Mouse (Mus musculus): ENCODE results near the gene Kcnip3.

The Kcnip3 gene

DNA sequence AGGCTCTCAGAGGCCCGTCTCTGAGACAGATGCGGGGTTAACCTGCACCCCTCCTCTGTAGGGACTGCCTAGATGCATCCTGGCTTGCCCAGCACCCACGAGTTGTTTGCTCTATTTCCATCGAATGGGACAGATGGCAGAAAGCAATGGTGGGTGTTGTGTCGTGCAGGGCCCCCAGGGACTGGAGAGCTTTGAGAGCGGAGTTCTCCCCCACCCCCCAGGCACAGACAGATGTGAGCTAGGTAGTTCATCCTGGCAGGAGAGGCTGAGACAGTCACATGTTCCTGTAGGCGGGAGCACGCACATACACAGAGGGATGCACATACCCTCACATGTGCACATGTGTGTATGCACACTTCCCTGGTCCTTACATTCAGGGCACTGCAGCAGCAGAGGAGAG is 4.8 kb downstream of the Kcnip3 start:
- DNase-seq (ENCODE audit: low spot score) = no peak

DNA sequence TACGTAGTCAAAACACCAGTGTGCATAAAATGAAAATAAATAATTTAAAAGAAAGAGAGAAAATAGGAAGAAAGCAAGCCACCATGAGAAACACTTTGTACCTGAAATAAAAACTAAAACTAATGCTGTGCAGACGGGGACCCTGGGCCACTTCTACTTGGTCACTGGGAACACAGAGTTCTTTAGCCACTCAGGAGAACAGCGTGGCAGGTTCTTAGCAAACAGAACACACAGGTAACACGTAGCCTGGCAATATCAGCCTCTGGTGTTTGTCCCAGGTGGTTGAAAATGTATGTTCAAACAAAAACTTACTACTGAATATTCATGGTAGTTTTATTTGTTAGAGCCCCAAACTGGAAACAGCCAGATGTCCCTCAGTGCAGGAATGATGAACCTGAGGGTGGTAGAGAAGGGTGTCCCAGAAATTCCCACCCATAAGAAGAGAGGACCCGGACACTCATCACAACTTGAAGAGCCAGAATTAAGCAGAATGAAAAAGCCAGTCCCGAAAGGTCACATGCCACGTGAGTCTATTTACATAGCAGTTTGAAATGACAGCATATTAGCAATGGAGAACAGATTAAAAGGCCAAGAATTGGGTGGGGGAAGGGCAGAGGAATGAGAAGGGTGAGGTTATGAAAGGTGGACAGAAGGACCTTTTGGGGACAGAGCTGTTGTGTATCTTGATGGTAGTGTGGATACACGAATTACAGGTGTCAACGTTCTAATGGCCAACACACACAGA is 7.3 kb downstream of the Kcnip3 start:
- no peak for DNase-seq (ENCODE audit: low spot score)

DNA sequence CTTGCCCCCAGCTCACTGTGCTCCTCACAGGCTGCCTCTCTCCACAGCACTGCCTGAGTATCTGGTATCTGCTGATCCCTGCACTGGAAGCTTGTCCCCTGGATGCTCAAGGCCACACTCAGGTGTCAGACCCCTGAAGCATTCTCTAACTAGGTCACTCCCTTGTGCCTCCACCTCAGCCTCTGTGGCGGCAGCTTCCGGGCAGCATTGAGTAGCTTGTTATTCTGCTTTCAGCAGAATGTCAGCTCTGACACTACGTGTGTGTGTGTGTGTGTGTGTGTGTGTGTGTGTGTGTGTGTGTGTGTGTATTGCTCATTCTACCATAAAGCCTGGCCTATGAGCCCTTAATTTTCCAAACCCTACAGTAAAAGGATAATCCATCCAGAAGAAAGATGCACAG is 8.7 kb downstream of the Kcnip3 start:
- DNase-seq (ENCODE audit: low spot score) = no peak

DNA sequence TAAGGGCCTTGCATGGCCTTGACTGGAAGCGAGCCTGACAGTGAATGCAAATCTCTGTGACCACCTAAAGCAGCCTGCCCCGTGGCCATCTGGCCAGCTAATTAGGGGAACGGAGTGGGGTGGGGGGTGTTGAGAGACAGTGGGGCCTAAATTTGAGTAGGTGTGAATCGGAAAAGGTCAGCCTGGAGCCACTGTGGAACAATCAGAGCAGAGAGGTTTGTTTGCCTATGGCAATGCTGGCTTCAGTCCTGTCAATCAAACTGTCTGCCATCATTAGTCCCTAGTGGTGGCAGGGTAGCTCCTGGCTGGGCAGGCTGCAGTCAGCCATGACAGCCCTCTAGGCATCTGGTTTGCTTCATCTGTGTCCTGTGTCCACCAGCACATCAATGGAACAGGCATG is 10.5 kb downstream of the Kcnip3 start:
- DNase-seq (ENCODE audit: low spot score) = no peak

DNA sequence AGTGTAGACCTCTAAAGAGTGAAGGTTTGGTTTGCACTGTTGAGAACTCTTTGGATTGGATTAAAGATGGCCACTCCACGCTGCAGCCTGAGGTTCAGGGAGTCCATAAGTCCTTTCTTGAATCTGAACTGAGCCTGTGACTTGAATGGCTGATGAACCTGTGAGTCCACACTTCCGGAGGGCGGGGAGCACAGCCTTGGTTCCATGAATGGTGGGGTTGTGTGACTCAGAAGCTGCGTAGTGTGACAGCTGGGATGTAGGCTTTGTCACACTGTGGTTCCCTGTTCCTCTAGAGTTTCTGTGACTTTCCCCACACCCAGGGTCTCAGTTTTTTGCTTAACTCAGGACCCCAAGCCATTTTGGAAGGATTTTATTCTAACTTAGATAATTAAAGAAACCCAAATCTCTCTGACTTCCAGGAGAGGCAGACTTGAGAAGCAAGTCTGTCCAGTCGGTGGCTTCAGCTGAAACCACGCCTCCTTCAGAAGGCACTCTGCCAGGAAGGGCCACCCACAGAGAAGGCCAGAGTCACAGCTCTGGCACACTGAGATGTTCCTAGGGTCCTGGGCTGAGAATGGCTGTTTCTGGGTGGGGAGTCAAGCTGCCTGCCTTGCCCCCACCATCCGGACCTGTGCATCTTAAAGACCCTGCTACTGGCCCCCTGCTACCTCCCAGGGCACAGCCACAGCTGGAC is 13.8 kb downstream of the Kcnip3 start:
- no peak for DNase-seq (ENCODE audit: low spot score)

DNA sequence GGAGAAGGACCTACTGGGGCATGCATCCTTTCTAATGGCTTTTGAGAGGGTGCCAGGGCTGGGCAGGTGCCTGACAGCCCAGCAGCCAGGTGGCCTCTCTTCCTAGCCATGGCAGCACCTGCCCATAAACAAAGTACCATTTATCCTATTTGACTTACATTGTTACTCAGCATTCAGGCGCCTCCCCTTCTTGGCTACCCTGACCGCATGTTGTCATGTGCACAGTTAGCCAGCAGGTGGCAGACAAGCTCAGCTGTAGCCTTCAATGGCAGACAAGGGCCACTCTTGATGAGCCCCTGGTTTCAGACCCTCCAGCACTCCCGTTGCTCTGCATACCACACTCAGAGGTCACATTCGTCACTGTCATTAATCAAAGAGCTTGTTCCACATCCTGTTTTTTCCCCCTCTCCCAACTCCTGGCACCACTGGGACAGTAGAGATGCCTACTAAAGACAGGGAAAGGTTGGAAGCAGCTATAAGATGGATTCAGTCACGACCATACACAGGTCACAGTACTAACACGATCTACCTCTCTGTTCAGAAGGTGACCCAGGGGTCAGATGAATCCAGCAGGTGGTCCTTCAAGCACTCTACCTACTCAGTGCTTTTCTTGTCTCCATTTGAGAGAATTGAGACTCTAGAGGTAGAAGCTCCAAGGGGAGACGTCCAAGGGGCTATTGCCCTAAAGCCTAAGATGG is 14.7 kb downstream of the Kcnip3 start:
- DNase-seq (ENCODE audit: low spot score) = peak; percentile 20

DNA sequence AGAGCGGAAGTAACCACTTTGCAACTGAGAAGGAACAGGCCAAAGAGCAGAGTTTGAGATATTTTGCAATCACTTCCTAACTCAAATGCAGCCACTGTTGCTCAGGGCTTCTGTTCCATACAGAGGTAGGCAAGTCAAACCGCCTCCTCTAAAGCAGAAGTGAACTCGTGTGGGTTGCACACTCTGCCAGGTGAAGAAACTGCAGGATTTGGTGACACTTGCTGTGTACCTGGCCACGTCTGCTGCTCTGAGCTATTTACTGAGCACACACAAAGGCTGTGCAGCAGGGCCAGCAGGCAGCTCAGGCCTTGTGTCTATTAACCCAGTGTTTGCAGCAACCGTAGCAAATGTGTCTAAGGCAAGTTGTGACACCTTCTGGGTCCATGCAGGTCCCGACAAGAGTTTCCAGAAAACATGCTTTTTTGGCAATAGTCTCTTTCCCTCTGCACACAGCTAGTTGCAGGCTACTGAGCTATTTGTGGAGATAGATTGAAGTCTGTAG is 15.7 kb downstream of the Kcnip3 start:
- no peak for DNase-seq (ENCODE audit: low spot score)

DNA sequence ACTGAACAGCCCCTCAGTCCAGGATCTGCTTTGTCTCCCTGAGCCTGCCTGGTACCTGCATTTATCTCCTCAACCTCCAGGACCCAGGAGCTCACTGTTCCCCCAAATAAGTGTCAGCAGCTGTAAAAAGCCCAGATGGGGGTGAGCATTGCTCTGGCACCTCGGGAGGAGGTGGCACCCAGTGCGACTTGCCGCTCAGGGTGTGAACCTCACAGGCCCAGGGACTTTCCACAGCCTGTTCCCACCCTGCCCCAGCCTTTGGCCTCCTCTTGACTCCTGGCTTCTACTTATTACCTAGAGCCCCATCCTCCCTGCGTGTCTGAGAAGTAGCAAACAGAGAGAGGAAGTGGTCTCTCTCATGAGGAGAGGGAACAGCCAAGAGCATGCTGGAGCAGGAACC is 16.7 kb downstream of the Kcnip3 start:
- no peak for DNase-seq (ENCODE audit: low spot score)

DNA sequence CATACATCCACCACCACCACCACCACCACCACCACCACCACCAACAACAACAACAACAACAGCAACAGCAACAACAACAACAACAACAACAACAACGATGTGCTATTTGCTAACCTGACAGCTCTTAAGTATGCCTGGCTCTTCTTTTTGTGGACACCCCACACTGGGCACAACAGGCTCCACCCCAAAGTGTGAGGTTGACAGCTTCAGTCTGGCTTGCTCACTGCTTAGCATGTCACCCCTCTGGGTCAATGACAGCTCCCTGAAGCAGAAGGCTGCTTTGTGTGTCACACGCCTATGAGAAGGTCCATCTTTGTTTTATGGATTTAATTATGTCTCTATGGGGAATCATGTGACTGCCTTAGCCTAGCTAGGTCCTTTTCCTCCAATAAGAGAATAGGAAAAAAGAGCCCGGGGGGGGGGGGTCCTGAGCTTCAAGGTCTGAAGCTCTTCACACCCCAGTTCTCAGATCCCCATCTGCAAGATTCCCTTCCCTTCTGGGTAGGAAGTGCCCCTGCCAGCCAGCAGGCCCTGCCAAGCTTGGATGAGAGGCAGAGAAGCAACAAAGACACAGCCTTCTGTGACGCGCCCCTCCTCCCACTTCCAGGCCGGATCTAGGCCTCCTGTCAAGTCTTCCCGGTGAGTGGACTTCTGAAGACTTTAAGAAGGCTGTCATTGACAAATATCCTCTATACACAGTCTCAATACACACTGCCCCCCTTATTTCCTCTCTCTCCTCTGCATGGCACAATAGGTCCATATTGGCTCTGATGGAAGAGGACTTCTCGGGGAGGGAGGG is 17.9 kb downstream of the Kcnip3 start:
- DNase-seq (ENCODE audit: low spot score) = no peak

DNA sequence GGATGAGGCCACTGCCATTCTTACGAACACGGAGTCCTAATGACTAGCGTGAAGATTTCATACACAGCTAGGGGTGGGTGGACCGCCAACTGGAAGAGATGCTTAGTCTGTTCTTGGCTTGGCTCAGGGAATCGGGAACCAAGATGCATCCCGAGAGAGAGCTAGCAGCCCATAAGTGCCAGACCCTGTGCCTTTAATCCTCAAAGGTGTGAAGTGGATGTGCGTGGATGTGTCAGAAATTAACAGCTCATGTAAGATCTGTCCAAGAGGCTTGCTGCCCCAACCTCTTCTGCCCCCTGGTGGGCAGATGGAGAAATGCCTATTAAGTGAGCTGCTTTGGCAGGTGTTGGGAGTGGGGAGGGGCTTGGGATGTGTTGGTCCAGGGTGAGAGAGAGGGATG is 20.8 kb downstream of the Kcnip3 start:
- no peak for DNase-seq (ENCODE audit: low spot score)

DNA sequence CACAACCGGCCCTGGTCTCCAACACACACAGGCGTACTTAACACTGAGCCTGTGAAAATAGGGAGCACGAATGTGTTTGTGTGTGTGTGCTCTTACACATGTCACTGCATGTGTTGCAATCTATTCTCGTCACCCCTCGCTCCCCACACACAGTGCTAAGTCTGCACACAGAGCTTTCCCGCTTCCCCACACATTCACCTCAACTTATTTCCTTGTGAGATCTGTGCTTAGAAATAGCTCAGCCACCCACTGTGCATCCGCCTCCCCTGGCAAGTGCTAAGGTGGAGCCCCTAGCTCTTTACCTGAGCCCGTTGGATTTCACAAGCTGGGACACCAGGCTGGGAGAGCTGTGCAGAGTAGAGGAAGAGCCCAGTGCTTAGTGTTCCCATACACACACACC is 23.1 kb downstream of the Kcnip3 start:
- no peak for DNase-seq (ENCODE audit: low spot score)

DNA sequence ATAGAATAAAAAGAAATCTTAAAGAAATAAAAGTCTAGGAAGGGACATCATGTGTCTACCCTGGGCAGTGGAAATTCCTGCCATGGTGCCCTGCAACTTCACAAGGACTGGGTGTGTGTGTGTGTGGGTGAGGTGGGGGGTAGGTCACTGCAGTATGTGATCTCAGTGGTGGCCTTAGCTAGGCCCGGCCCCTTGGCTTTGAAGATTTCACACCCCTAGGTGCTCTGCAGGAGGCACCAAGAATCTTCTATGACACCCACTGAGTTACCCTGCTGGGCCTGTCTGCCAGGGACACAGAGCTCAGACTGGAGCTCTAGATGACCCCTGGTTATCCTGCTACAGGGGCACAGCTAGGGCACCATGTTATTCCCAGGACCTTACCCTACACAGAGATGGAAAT is 25.6 kb downstream of the Kcnip3 start:
- DNase-seq (ENCODE audit: low spot score) = no peak

DNA sequence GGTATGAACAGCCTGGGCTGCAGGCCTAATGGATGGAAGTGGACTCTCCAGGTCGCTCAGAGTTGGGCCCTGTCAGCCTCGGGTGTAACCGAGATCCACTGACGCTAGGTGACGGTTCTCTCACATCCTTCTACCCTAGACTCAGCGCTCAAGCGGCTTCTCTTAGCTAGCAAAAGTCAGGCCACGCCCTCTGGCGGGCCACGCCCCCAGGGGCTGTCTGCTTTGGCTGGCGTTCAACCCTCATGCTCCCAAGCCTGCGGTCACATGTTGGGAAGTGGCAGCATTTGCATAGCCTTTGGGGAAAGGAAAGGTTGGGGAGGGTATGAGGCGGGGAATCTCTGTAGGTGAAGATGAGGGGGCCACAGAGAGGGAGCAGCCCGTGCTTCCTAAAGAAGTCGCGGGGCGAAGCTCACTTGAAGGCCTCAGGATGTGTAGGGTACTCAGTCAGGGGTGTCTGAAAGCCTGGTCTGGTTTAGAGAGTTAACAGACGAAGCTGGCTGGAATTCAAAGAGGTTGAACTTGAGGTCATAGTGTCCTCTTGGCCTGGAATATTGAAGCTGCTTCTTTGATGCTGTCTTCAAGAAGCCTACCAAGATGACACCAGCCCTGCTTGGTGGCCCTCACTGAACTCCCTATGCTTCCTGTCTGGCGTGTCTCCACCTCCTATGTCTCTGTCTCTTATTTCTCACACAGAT is 37.3 kb downstream of the Kcnip3 start:
- DNase-seq (ENCODE audit: low spot score) = peak; percentile 66

DNA sequence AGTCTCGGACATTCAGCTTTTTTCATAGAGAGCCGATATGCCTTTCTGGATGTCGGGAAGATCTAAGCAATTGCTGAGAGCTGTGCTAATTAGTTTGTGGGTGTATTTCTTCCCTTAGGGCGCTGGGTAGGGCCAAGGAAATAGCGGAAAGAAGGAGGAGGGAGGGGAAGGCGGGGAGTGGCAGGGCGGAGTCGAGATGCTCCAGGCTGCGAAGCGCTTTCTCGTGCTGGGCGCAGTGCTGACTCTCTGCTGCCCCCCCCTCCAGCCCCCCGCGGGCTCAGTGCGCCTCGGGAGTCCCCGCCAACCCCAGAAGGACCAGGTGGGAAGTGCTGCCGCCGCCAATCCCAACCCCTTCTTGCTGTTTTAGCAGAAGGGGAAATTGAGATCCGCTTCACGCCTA is 38.9 kb downstream of the Kcnip3 start:
- DNase-seq (ENCODE audit: low spot score) = peak; percentile 37

DNA sequence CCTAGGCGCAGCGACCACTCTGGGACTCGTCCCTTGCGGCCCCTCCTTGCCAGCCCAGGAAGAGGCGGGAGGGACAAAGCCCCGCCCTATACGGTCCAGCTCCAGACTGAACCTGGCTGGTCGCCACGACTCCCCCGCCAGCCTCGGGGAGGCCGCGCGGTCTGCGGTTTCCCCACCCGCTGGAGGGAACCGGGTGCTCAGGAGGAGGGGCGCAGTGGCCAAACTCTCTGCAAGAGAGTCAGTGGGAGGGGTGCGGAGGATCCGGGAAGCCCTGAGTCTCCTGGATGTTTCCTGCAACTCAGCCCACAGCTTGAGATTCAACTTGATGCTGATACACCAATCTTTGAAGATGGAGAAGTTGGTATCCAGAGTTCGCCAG is 39.4 kb downstream of the Kcnip3 start:
- peak; percentile 90 for DNase-seq (ENCODE audit: low spot score)

DNA sequence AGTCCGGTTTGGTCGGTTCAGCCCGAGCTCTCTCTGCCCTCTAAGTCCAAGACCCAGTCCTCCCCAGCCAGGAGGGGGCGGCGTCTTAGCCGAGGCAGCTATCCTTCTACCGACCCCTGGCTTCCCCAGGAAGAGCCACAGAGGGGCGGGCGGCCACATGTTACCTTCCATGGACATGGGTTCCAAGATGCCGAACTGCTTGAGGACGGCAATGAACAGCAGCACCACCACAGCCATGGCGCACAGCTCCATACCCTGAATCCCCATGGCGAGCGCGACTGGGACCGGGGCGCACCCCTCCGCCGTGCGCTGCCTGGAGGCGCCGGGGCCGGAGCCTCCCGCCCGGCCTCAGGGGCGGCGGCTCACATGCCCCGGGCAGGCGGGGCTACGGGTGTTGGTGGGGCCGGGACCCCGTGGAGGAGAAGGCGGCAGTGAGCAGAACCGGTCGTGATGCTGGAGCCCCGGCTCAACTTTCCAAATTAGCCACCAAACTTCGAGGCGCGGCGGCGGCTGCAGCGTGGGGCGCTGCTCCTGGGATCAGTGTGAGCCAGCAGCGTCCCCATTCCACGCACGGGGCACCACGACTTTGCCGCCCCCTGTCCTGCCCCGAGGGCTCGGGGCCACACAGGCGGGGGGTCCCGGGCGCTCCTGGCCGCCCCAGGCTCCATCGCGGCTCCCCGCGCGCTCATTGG is 39.9 kb downstream of the Kcnip3 start:
- no peak for DNase-seq (ENCODE audit: low spot score)

DNA sequence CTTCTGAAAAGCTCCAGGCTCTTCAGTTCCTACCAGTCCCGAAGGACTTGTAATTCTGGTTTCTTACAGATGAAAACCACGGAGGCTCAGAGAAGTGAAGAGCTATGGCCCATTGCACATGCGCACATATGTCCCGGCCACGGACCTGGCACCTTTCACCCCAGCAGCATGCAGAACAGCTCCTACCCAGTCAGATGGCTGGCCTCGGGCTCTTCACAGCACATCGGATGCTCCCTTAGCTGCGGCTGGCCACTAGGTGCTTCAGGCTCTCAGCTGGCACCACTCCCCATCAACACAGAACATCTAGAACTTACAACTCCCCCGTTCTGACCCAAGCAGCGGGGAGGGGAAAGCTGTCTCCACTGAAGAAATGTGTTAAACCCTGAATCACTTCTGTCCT is 42.1 kb downstream of the Kcnip3 start:
- no peak for DNase-seq (ENCODE audit: low spot score)

DNA sequence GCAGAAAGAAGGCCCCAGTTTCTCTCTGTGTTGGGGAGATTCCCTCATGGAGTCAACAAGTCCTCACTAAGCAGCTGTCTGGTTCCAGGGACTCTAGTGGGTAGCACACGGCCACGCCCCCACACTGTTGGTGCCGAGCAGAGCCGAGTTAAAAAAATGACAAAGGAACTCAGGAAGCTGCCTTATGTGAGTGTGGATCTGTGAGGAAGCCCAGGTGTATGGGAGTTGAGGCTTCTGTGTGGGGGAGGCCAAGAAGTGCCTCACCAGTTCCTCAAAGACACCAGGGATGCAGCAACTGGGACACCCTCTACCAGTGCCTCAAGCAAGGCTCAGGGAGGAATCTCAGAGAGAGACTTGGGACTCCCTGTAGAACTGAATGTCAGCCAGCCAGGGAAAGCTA is 42.7 kb downstream of the Kcnip3 start:
- DNase-seq (ENCODE audit: low spot score) = no peak

DNA sequence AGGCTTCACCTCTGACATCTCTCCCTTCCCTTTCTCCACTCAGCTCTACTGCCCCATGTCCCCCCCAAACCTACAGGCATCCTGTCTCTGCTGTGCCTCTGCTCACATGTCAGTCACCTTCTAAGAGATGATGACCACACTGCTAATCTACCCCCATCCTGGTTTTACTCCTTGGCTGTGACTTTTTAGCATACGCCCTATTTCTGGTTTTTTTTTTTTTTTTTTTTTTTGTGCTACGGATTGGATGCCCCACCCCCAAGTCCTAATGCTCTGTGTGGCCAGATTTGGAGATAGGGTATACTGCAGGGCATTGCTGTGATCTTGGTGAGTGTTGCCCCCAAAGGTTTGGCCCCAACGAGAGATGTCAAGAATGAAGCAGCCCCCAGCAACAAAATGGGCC is 49.6 kb downstream of the Kcnip3 start:
- DNase-seq (ENCODE audit: low spot score) = no peak

DNA sequence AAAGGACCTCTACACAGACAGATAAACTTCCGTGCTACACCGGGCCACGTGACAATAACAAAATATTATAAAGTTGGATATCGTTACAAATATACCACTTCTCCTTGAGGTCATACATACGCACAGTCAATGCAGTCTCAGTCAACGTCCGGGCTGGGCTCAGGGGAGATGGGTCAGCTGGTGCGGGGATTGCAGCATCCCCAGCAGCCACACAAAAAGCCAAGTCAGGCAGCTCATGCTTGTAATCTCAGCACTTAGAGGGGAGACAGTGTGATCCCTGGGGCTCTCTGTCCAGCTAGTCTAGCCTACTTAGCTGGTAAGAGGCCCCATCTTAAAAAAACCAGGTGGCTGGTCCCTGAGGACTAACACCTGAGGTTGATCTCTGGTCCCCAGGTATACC is 50.6 kb downstream of the Kcnip3 start:
- no peak for DNase-seq (ENCODE audit: low spot score)

DNA sequence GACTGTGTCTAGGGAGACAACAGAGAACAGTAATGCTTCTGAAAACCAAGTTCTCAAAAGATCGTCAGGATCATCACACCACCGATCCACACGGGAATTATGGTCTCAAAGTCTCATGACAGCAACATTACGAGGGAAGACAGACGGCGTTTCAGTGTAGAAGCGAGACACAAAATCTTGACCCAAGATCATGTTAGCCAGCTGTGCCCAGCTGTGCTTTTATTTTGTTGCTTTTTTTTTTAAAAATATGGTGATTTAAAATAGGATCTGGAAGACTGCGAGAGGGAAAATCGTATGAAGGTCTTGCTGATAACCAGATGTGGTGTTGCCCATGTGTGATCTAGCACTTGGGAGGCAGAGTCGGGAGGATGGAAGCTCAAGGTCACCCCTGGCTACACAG is 51.2 kb downstream of the Kcnip3 start:
- no peak for DNase-seq (ENCODE audit: low spot score)
